Mouse (Mus musculus) C2C12 (cell line): ENCODE measurements around the gene Samd4b.

ENCODE experiments used
- CEBPB ChIP-seq: IDR thresholded peaks from one replicate; pipeline ENCODE4 v1.6.1; 2011; ENCODE audit warnings: low read depth, mild to moderate bottlenecking, control low read depth, moderate library complexity
- CTCF ChIP-seq: IDR thresholded peaks from one replicate; pipeline ENCODE4 v1.5.1; 2011; ENCODE audit not compliant: control insufficient read depth, insufficient read depth, insufficient read length
- MAX ChIP-seq: IDR thresholded peaks from one replicate; pipeline ENCODE4 v1.6.1; 2011; ENCODE audit warnings: mild to moderate bottlenecking, control low read depth
- MYOD1 ChIP-seq: IDR thresholded peaks from one replicate; pipeline ENCODE4 v1.6.1; 2011; ENCODE audit warnings: low read depth; ENCODE audit not compliant: control insufficient read depth, insufficient read length
- MYOG ChIP-seq: IDR thresholded peaks from one replicate; pipeline ENCODE4 v1.6.1; 2011; ENCODE audit not compliant: control insufficient read depth, insufficient read length; ENCODE audit errors: extremely low read depth
- USF1 ChIP-seq: IDR thresholded peaks from one replicate; pipeline ENCODE4 v1.6.1; 2011; ENCODE audit warnings: low read depth, mild to moderate bottlenecking, control low read depth, moderate library complexity

GRCm38 (mm10) chr7:28624791-28625190 lies 26.8 kb upstream of the Samd4b start:
- TF ChIP-seq CTCF (no peak), MAX (no peak), USF1 (no peak), MYOG (no peak), CEBPB (no peak), MYOD1 (no peak)
